Mouse (Mus musculus) embryonic fibroblast, embryonic 13.5 days (primary cell): ENCODE results near the gene Hs3st3b1.

Source experiments
- CTCF ChIP-seq: IDR thresholded peaks from 2 replicates; pipeline ENCODE4 v1.5.1; 2011; ENCODE audit warnings: mild to moderate bottlenecking, control low read depth, low read length, moderate library complexity, borderline replicate concordance; ENCODE audit not compliant: insufficient read depth
- POLR2A ChIP-seq: IDR thresholded peaks from 2 replicates; pipeline ENCODE4 v1.6.1; 2011; ENCODE audit warnings: low read depth, mild to moderate bottlenecking, control low read depth, low read length, moderate library complexity

DNA sequence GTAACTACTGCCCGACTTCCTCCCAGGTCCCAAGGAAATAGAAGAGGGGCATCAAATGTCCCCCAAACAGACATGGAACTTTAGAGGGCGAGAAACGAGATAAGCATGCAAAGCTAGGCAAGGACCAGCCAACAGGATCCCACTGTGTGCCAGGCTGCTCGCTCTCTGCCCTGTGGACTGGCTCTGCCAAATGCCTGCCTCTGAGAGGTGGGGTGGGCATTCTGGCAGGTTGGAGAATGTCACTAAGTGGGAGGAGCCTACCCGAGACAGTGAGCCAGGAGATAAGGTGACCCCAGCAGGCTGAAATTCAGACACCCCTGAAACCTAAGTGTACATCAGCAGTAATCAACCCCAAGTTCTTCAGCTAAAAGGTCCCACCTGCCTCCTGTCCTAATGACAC, 11.1 kb downstream of the Hs3st3b1 start:
- TF ChIP-seq CTCF (no peak), POLR2A (no peak)
